Mouse (Mus musculus) liver, embryonic 14.5 days (tissue): ENCODE results near the gene Cacng2. TPM values are rescaled to one million over a fixed set of nuclear protein-coding genes. Genes with fewer than 3 reads are reported as not detected.

ENCODE experiments used
- ATAC-seq: fragments of 200-750 bp; cut with Nextera tagmentation; 2 replicates; pipeline ENCODE4 v1.8.0; 2017; ENCODE audit warnings: moderate number of reproducible peaks, mild to moderate bottlenecking, moderate library complexity; ENCODE audit not compliant: insufficient read depth
- DNase-seq, 3 experiments: peaks; one replicate each; pipeline ENCODE4 v3.0.0-alpha.2; 2012 to 2013; ENCODE audit warnings: low read depth in 3 of 3, low spot score in 3 of 3
- H3K27ac ChIP-seq: fragments of 300-500 bp; sonication (generic); 2 replicates; pipeline ENCODE4 v1.5.1; 2014; ENCODE audit warnings: moderate library complexity, mild to moderate bottlenecking, control low read depth, inconsistent platforms
- H3K27me3 ChIP-seq: fragments of 300-500 bp; sonication (generic); 2 replicates; pipeline ENCODE4 v1.6.1; 2014; ENCODE audit warnings: mild to moderate bottlenecking, low read length, moderate library complexity; ENCODE audit not compliant: control insufficient read depth, insufficient read depth
- H3K36me3 ChIP-seq: fragments of 300-500 bp; sonication (generic); replicated peaks from 2 replicates; pipeline ENCODE4 v1.6.1; 2014; ENCODE audit warnings: low read depth; ENCODE audit not compliant: control insufficient read depth, insufficient read depth
- H3K4me1 ChIP-seq, 2 experiments: fragments of 200-500 bp in 1 of 2; fragments of 300-500 bp in 1 of 2; sonication (generic) in 1 of 2; replicated peaks; 2 replicates each; pipeline ENCODE4 v1.6.1; 2012 to 2014; ENCODE audit warnings: antibody characterized with exemption in 1 of 2, inconsistent platforms in 1 of 2, low read length in 1 of 2; ENCODE audit not compliant: control insufficient read depth in 2 of 2, insufficient read depth in 2 of 2
- H3K4me2 ChIP-seq: fragments of 300-500 bp; sonication (generic); 2 replicates; pipeline ENCODE4 v1.6.1; 2014; ENCODE audit warnings: low read depth, mild to moderate bottlenecking, control low read depth, moderate library complexity
- H3K4me3 ChIP-seq, 2 experiments: fragments of 200-500 bp in 1 of 2; fragments of 300-500 bp in 1 of 2; sonication (generic) in 1 of 2; 2 replicates each; pipeline ENCODE4 v1.5.1; 2012 to 2014; ENCODE audit warnings: low read depth in 2 of 2, low read length in 2 of 2, mild to moderate bottlenecking in 2 of 2, control low read depth in 1 of 2, inconsistent platforms in 1 of 2, moderate library complexity in 1 of 2; ENCODE audit not compliant: insufficient read depth in 1 of 2
- H3K9ac ChIP-seq: fragments of 300-500 bp; sonication (generic); replicated peaks from 2 replicates; pipeline ENCODE4 v1.6.1; 2014; ENCODE audit warnings: mild to moderate bottlenecking, control low read depth, moderate library complexity
- H3K9me3 ChIP-seq: fragments of 300-500 bp; sonication (generic); 2 replicates; pipeline ENCODE4 v1.6.1; 2016; ENCODE audit warnings: low read length, mixed read lengths; ENCODE audit not compliant: control insufficient read depth
- CTCF ChIP-seq: IDR thresholded peaks from 2 replicates; pipeline ENCODE4 v1.5.1; 2016; ENCODE audit warnings: antibody characterized with exemption, low read depth, control low read depth
- EP300 ChIP-seq: IDR thresholded peaks from 2 replicates; pipeline ENCODE4 v1.6.1; 2016; ENCODE audit warnings: antibody characterized with exemption, low read depth
- WGBS: fragments of 180-500 bp; shearing (Covaris S2); extraction: QIAGEN DNeasy Blood & Tissue Kit; methylation state at CpG from one replicate; pipeline ENCODE4 v1.1.7; 2014; ENCODE audit not compliant: insufficient replicate concordance; 5-methylcytosine and 5-hydroxymethylcytosine counted together
- polyA plus RNA-seq, 2 experiments: library from polyadenylated mRNA; depleted of rRNA in 1 of 2; stranded (reverse) in 1 of 2; unstranded in 1 of 2; fragments of >200 nt; fragmentation: Nextera tagmentation in 1 of 2; extraction: Ambion mirVana in 1 of 2; gene quantifications; 2 replicates each; pipeline versions ENCODE4 v1.2.1 to v1.2.3; 2012 to 2014

The Cacng2 gene
- polyA plus RNA-seq, 2 experiments, result not detected

- Histone ChIP-seq H3K4me1 (peaks cover 64 to 65% of the 10 kb centered on the region in 2 experiments), H3K9me3 (no peaks in the 10 kb centered on the region), H3K36me3 (no peaks in the 10 kb centered on the region), H3K27me3 (no peaks in the 10 kb centered on the region), H3K4me2 (peak overlapping the region; percentile 77), H3K9ac (peak overlapping the region; percentile 68), H3K4me3 (peak overlapping the region; percentile 14 to 37; a peak in 3 of 4 replicates), H3K27ac (peak overlapping the region; percentile 90)
- TF ChIP-seq CTCF, result no peak
- TF ChIP-seq EP300, result peak; percentile 88
- DNase-seq, result peak; percentile 61 to 66 (median 65)
- WGBS, result 29% methylated on average over 6 of the region's 6 CpGs
- ATAC-seq, result peak; percentile 85
Observed at GRCm38 (mm10) chr15:77974165-77974841, 145.5 kb downstream of the Cacng2 start.

DNA sequence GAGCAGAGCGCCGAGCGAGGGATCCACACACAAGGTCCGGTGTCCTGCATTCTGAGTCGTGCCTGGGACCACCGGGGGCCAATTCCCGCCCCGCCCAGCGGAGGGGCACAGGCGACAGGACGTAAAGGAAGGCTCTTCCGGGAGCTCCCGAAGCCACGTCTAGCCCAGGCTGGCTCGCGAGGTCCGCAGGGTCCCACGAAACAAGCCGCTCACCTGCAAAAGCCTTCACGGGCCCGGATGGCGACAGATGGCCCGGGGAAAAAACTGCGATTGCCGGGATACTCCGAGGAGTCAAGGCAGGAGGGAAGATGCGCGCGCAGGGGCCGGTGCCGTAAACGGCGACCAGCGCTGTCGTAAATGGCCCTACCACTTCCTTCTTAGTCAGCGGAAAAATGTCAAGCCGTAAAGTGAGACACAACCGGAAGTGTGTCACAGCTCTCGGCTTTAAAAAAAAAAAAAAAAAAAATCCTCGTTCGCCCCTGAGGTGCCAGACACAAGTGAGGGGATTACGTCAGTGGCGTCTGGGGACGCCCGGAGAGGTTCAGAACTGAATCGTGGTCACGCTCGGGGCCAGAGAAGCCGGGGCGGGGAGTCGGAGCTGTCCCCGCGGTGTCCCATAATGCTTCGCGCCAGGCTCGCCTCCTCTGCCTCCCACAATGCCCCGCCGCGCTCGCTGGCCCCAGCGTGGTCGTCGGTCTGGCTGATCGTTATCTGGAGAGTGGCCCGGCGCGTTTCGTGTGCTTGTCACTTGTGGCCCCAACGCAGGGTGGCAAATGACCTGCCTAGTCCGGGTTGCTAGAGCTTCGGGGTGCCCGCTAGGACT, 149.1 kb downstream of the Cacng2 start, which contains the start of gene Eif3d:
Eif3d (minus strand) TSS at position 344 of the 823 bp plus-strand sequence.
- peak within 1 kb of the TSS; percentile 96 to 99 for H3K4me3 ChIP-seq
- peak within 1 kb of the TSS; percentile 99 for H3K9ac ChIP-seq
- peaks cover 29% of the 10 kb centered on the region for H3K36me3 ChIP-seq
- ATAC-seq (peak; percentile 68), DNase-seq (peak; percentile 89 to 91 (median 89))
- WGBS, result under 1% methylated on average over 72 of the region's 72 CpGs
- TF ChIP-seq CTCF, result peak; percentile 5; the same call in 1 of the 2 replicates
- TF ChIP-seq EP300, result no peak; the same call in 1 of the 2 replicates
- peaks cover 48 to 59% of the 10 kb centered on the region in 2 experiments for H3K4me1 ChIP-seq
- no peaks in the 10 kb centered on the region for H3K9me3 ChIP-seq
- no peaks in the 10 kb centered on the region for H3K27me3 ChIP-seq
- peak within 1 kb of the TSS; percentile 96 for H3K27ac ChIP-seq
- peak within 1 kb of the TSS; percentile 96 for H3K4me2 ChIP-seq

- TF ChIP-seq CTCF, result no peak
- TF ChIP-seq EP300, result no peak
- H3K27me3 ChIP-seq, result no peaks in the 10 kb centered on the region
- under 1% methylated on average over 15 of the region's 15 CpGs for WGBS
- H3K27ac ChIP-seq, result peak overlapping the region; percentile 96
- no peak; the same call in 1 of the 2 replicates for ATAC-seq
- DNase-seq, result no peak
- peaks cover 36% of the 10 kb centered on the region for H3K36me3 ChIP-seq
- peak overlapping the region; percentile 99 for H3K9ac ChIP-seq
- H3K4me1 ChIP-seq, result peaks cover 51 to 61% of the 10 kb centered on the region in 2 experiments
- no peaks in the 10 kb centered on the region for H3K9me3 ChIP-seq
- H3K4me3 ChIP-seq, result peak overlapping the region; percentile 96 to 99
- H3K4me2 ChIP-seq, result peak overlapping the region; percentile 92
Observed at GRCm38 (mm10) chr15:77969940-77970469, 149.8 kb downstream of the Cacng2 start.

- 19% methylated on average over 9 of the region's 9 CpGs for WGBS
- peak; percentile 89 for ATAC-seq
- peak; percentile 61 to 66 (median 64) for DNase-seq
Observed at GRCm38 (mm10) chr15:77965117-77965528, 154.7 kb downstream of the Cacng2 start.

More at GRCm38 (mm10) chr15:77965117-77965528, 154.7 kb downstream of the Cacng2 start:
- Histone ChIP-seq H3K4me3 (no peak overlapping the region), H3K36me3 (peaks cover 85% of the 10 kb centered on the region), H3K9ac (peak overlapping the region; percentile 14), H3K27ac (peak overlapping the region; percentile 95), H3K27me3 (no peaks in the 10 kb centered on the region), H3K4me2 (peak overlapping the region; percentile 49), H3K9me3 (no peaks in the 10 kb centered on the region), H3K4me1 (peaks cover 20 to 35% of the 10 kb centered on the region in 2 experiments)
- TF ChIP-seq EP300 (peak; percentile 67), CTCF (no peak)
